Mouse (Mus musculus): ENCODE data around the gene Bcor. TPM values are rescaled to one million over a fixed set of nuclear protein-coding genes. Genes with fewer than 3 reads are reported as not detected.

Gene Bcor
- polyA plus RNA-seq, 1 experiment: 12.1 TPM

- H3K27me3 ChIP-seq (ENCODE audit: control insufficient read depth, insufficient read depth, insufficient read length): no peaks in the 10 kb centered on the region
- no peaks in the 10 kb centered on the region for H3K36me3 ChIP-seq (ENCODE audit: control insufficient read depth, insufficient read depth)
- peak overlapping the region; percentile 84 for H3K4me2 ChIP-seq (ENCODE audit: low read depth)
- H3ac ChIP-seq (ENCODE audit: control insufficient read depth, insufficient read length): peak overlapping the region; percentile 64
- H3K4me3 ChIP-seq: peak overlapping the region; percentile 24
- H3K79me2 ChIP-seq (ENCODE audit: control insufficient read depth, insufficient read depth): no peaks in the 10 kb centered on the region
- TF ChIP-seq REST (IDR thresholded peaks at IDR 0.05; ENCODE audit: insufficient read depth, insufficient read length) (no peak), TCF12 (IDR thresholded peaks at IDR 0.05; ENCODE audit: insufficient read depth, poor library complexity, severe bottlenecking) (no peak), MYOG (IDR thresholded peaks at IDR 0.05; ENCODE audit: control insufficient read depth in 1 of 3, insufficient read depth in 1 of 3, insufficient read length in 2 of 3, low read depth in 2 of 3) (no peak), E2F4 (IDR thresholded peaks at IDR 0.05; ENCODE audit: insufficient read depth) (no peak), USF1 (IDR thresholded peaks at IDR 0.05; ENCODE audit: low read depth) (no peak), TCF3 (IDR thresholded peaks at IDR 0.05; ENCODE audit: insufficient read length, low read depth) (no peak), POLR2A (IDR thresholded peaks at IDR 0.05; ENCODE audit: insufficient read length, low read depth) (no peak), SRF (IDR thresholded peaks at IDR 0.05; ENCODE audit: control insufficient read depth, insufficient read length, low read depth) (no peak), CEBPB (IDR thresholded peaks at IDR 0.05; ENCODE audit: insufficient read depth, poor library complexity, severe bottlenecking) (no peak), MYOD1 (IDR thresholded peaks at IDR 0.05; ENCODE audit: control insufficient read depth in 1 of 3, insufficient read length in 2 of 3, low read depth in 2 of 3) (no peak), MAX (IDR thresholded peaks at IDR 0.05; ENCODE audit: low read depth) (no peak), POLR2AphosphoS2 (IDR thresholded peaks at IDR 0.05; ENCODE audit: insufficient read length, low read depth) (no peak)
These were observed 153.0 kb downstream of the Bcor start for GRCm38 (mm10) chrX:12006882-12007753.

- Histone ChIP-seq H3ac (ENCODE audit: control insufficient read depth, insufficient read length) (peak overlapping the region; percentile 64), H3K27me3 (ENCODE audit: control insufficient read depth, insufficient read depth, insufficient read length) (no peaks in the 10 kb centered on the region), H3K4me3 (peak overlapping the region; percentile 24), H3K79me2 (ENCODE audit: control insufficient read depth, insufficient read depth) (no peaks in the 10 kb centered on the region), H3K36me3 (ENCODE audit: control insufficient read depth, insufficient read depth) (no peaks in the 10 kb centered on the region), H3K4me2 (ENCODE audit: low read depth) (peak overlapping the region; percentile 84)
- no peak for TF ChIP-seq MAX (IDR thresholded peaks at IDR 0.05; ENCODE audit: low read depth)
- peak in 1 of 3 experiments; percentile 18 for TF ChIP-seq MYOD1 (IDR thresholded peaks at IDR 0.05; ENCODE audit: control insufficient read depth in 1 of 3, insufficient read length in 2 of 3, low read depth in 2 of 3)
- TF ChIP-seq TCF3 (IDR thresholded peaks at IDR 0.05; ENCODE audit: insufficient read length, low read depth): no peak
- peak; percentile 81 for TF ChIP-seq CEBPB (IDR thresholded peaks at IDR 0.05; ENCODE audit: insufficient read depth, poor library complexity, severe bottlenecking)
- TF ChIP-seq MYOG (IDR thresholded peaks at IDR 0.05; ENCODE audit: control insufficient read depth in 1 of 3, insufficient read depth in 1 of 3, insufficient read length in 2 of 3, low read depth in 2 of 3): peak in 1 of 3 experiments; percentile 11
These were observed 153.9 kb downstream of the Bcor start for GRCm38 (mm10) chrX:12006031-12006881.

GRCm38 (mm10) chrX:12005181-12006030 lies 154.7 kb downstream of the Bcor start:
- H3ac ChIP-seq (ENCODE audit: control insufficient read depth, insufficient read length): no peak overlapping the region
- H3K36me3 ChIP-seq (ENCODE audit: control insufficient read depth, insufficient read depth): no peaks in the 10 kb centered on the region
- TF ChIP-seq E2F4 (IDR thresholded peaks at IDR 0.05; ENCODE audit: insufficient read depth) (no peak), POLR2AphosphoS2 (IDR thresholded peaks at IDR 0.05; ENCODE audit: insufficient read length, low read depth) (no peak), MAX (IDR thresholded peaks at IDR 0.05; ENCODE audit: low read depth) (no peak), REST (IDR thresholded peaks at IDR 0.05; ENCODE audit: insufficient read depth, insufficient read length) (no peak), SRF (IDR thresholded peaks at IDR 0.05; ENCODE audit: control insufficient read depth, insufficient read length, low read depth) (no peak), TCF3 (IDR thresholded peaks at IDR 0.05; ENCODE audit: insufficient read length, low read depth) (no peak), MYOD1 (IDR thresholded peaks at IDR 0.05; ENCODE audit: control insufficient read depth in 1 of 3, insufficient read length in 2 of 3, low read depth in 2 of 3) (no peak)
- H3K4me2 ChIP-seq (ENCODE audit: low read depth): peak overlapping the region; percentile 84
- peak overlapping the region; percentile 24 for H3K4me3 ChIP-seq
- no peaks in the 10 kb centered on the region for H3K79me2 ChIP-seq (ENCODE audit: control insufficient read depth, insufficient read depth)
- H3K27me3 ChIP-seq (ENCODE audit: control insufficient read depth, insufficient read depth, insufficient read length): no peaks in the 10 kb centered on the region

GRCm38 (mm10) chrX:12004416-12004815 lies 155.7 kb downstream of the Bcor start:
- TF ChIP-seq USF1 (IDR thresholded peaks at IDR 0.05; ENCODE audit: low read depth) (no peak), MAX (IDR thresholded peaks at IDR 0.05; ENCODE audit: low read depth) (no peak), MYOD1 (IDR thresholded peaks at IDR 0.05; ENCODE audit: control insufficient read depth in 1 of 3, insufficient read length in 2 of 3, low read depth in 2 of 3) (no peak)
- H3K79me2 ChIP-seq (ENCODE audit: control insufficient read depth, insufficient read depth): no peaks in the 10 kb centered on the region
- H3K4me3 ChIP-seq: no peak overlapping the region
- no peaks in the 10 kb centered on the region for H3K27me3 ChIP-seq (ENCODE audit: control insufficient read depth, insufficient read depth, insufficient read length)
- no peak overlapping the region for H3K4me2 ChIP-seq (ENCODE audit: low read depth)
- no peaks in the 10 kb centered on the region for H3K36me3 ChIP-seq (ENCODE audit: control insufficient read depth, insufficient read depth)
- H3ac ChIP-seq (ENCODE audit: control insufficient read depth, insufficient read length): no peak overlapping the region

Data from myocyte (in vitro differentiated cells).